Mouse (Mus musculus) hindlimb bud, embryonic 11.5 days (tissue): ENCODE data around the gene Tenm2.
A peak's percentile ranks its signal among the peaks of the same experiment; 100 is the strongest.

Experiments used
- DNase-seq: peaks from one replicate; pipeline ENCODE4 v3.0.0-alpha.2; 2012; ENCODE audit warnings: low read depth, low spot score; ENCODE audit errors: extremely low spot score

Tenm2 gene

GRCm38 (mm10) chr11:37107069-37107468, 128.7 kb downstream of the Tenm2 start:
- DNase-seq = no peak

- no peak for DNase-seq
Observed at GRCm38 (mm10) chr11:37079403-37079802, 156.4 kb downstream of the Tenm2 start.

GRCm38 (mm10) chr11:37076989-37077598, 158.7 kb downstream of the Tenm2 start:
- DNase-seq = no peak

GRCm38 (mm10) chr11:37075349-37075748, 160.4 kb downstream of the Tenm2 start:
- no peak for DNase-seq

GRCm38 (mm10) chr11:37065459-37065858, 170.3 kb downstream of the Tenm2 start:
- no peak for DNase-seq

GRCm38 (mm10) chr11:37046671-37047070, 189.1 kb downstream of the Tenm2 start:
- DNase-seq = no peak

- no peak for DNase-seq
Observed at GRCm38 (mm10) chr11:37041259-37041658, 194.5 kb downstream of the Tenm2 start.

GRCm38 (mm10) chr11:37039283-37039682, 196.5 kb downstream of the Tenm2 start:
- no peak for DNase-seq

- DNase-seq = peak; percentile 74
Observed at GRCm38 (mm10) chr11:37031305-37032055, 204.3 kb downstream of the Tenm2 start.

GRCm38 (mm10) chr11:37011900-37012299, 223.9 kb downstream of the Tenm2 start:
- DNase-seq = no peak

- no peak for DNase-seq
Observed at GRCm38 (mm10) chr11:37009243-37009642, 226.5 kb downstream of the Tenm2 start.

GRCm38 (mm10) chr11:36997668-36998067, 238.1 kb downstream of the Tenm2 start:
- no peak for DNase-seq

- no peak for DNase-seq
Observed at GRCm38 (mm10) chr11:36990895-36991294, 244.9 kb downstream of the Tenm2 start.

- DNase-seq = no peak
Observed at GRCm38 (mm10) chr11:36988776-36989565, 246.8 kb downstream of the Tenm2 start.

GRCm38 (mm10) chr11:36974142-36974541, 261.6 kb downstream of the Tenm2 start:
- no peak for DNase-seq

- no peak for DNase-seq
Observed at GRCm38 (mm10) chr11:36958102-36958501, 277.7 kb downstream of the Tenm2 start.

- no peak for DNase-seq
Observed at GRCm38 (mm10) chr11:36941429-36941828, 294.3 kb downstream of the Tenm2 start.

GRCm38 (mm10) chr11:36940557-36941110, 295.1 kb downstream of the Tenm2 start:
- no peak for DNase-seq

GRCm38 (mm10) chr11:36929817-36930216, 305.9 kb downstream of the Tenm2 start:
- DNase-seq = no peak

- no peak for DNase-seq
Observed at GRCm38 (mm10) chr11:36926705-36927406, 308.9 kb downstream of the Tenm2 start.

GRCm38 (mm10) chr11:36919301-36919700, 316.5 kb downstream of the Tenm2 start:
- DNase-seq = no peak
